Mouse (Mus musculus) heart, adult 9 months (tissue): Measurements from ENCODE around the gene 2510009E07Rik.

ENCODE experiments used
- DNase-seq, 2 experiments: peaks; one replicate each; pipeline ENCODE4 v3.0.0; 2022; ENCODE audit warnings: low spot score in 2 of 2

Gene 2510009E07Rik

GRCm38 (mm10) chr16:21636156-21636853, 58.2 kb downstream of the 2510009E07Rik start:
- DNase-seq = peak; percentile 39 to 65

- DNase-seq = no peak
Measured at GRCm38 (mm10) chr16:21634460-21634859, 60.0 kb downstream of the 2510009E07Rik start.

- no peak for DNase-seq
Measured at GRCm38 (mm10) chr16:21631815-21632222, 62.6 kb downstream of the 2510009E07Rik start.

GRCm38 (mm10) chr16:21630614-21631013, 63.9 kb downstream of the 2510009E07Rik start:
- no peak for DNase-seq

- no peak for DNase-seq
Measured at GRCm38 (mm10) chr16:21628061-21628591, 66.3 kb downstream of the 2510009E07Rik start.

GRCm38 (mm10) chr16:21627248-21627647, 67.2 kb downstream of the 2510009E07Rik start:
- DNase-seq = no peak

- no peak for DNase-seq
Measured at GRCm38 (mm10) chr16:21625784-21626634, 68.5 kb downstream of the 2510009E07Rik start.

- no peak for DNase-seq
Measured at GRCm38 (mm10) chr16:21620630-21621029, 73.8 kb downstream of the 2510009E07Rik start.

GRCm38 (mm10) chr16:21615802-21616201, 78.7 kb downstream of the 2510009E07Rik start:
- DNase-seq = peak in 1 of 2 experiments; percentile 18

GRCm38 (mm10) chr16:21610473-21610872, 84.0 kb downstream of the 2510009E07Rik start:
- DNase-seq = no peak

GRCm38 (mm10) chr16:21608176-21608865, 86.1 kb downstream of the 2510009E07Rik start:
- no peak for DNase-seq

- no peak for DNase-seq
Measured at GRCm38 (mm10) chr16:21607651-21608040, 86.8 kb downstream of the 2510009E07Rik start.

- DNase-seq = no peak
Measured at GRCm38 (mm10) chr16:21607021-21607650, 87.3 kb downstream of the 2510009E07Rik start.

- no peak for DNase-seq
Measured at GRCm38 (mm10) chr16:21606249-21607020, 88.0 kb downstream of the 2510009E07Rik start.

GRCm38 (mm10) chr16:21604354-21604753, 90.1 kb downstream of the 2510009E07Rik start:
- DNase-seq = no peak
